Mouse (Mus musculus) bone marrow macrophage, adult 2 months (primary cell): ENCODE results near the gene Olfr480.

Experiments used
- CTCF ChIP-seq: IDR thresholded peaks from 2 replicates; pipeline ENCODE4 v1.5.1; 2012; ENCODE audit warnings: low read depth, mild to moderate bottlenecking, low read length, moderate library complexity
- POLR2A ChIP-seq: IDR thresholded peaks from 2 replicates; pipeline ENCODE4 v1.6.1; 2012; ENCODE audit warnings: mild to moderate bottlenecking, low read depth, low read length, borderline replicate concordance

- TF ChIP-seq CTCF (no peak), POLR2A (no peak)
Observed at GRCm38 (mm10) chr7:108050393-108050792, 16.8 kb downstream of the Olfr480 start, which contains the start of gene Olfr479.
